Comparison of ENCODE assay signal across 29 mouse cellular contexts in genomic region chrX:93919017-93919416, GRCm38 (mm10). TPM values are rescaled to one million over a fixed set of nuclear protein-coding genes. Genes with fewer than 3 reads are reported as not detected.
DNase-seq lines count a peak whose midpoint lies in the region; ATAC-seq lines count a peak whose summit lies in the region.
"Had no signal": no experiment of that assay in that cellular context is flagged by ENCODE, and none has a peak within 500 bp of the region (broad histone marks: within the 10 kb centered on the region; RNA-seq: fewer than 3 reads in every experiment).

No protein-coding gene starts in this region.

- WGBS in hindbrain, embryonic 13.5 days, result 64% methylated on average over 3 of the region's 3 CpGs

- H3K4me1 ChIP-seq in hindbrain, embryonic 13.5 days (replicated peaks), result no peaks in the 10 kb centered on the region
- H3K4me1 ChIP-seq: embryonic facial prominence, embryonic 12.5 days; embryonic facial prominence, embryonic 15.5 days; heart, embryonic 10.5 days; heart, embryonic 13.5 days; hindbrain, embryonic 12.5 days had no signal

- no peaks in the 10 kb centered on the region for H3K36me3 ChIP-seq in hindbrain, embryonic 13.5 days
- H3K36me3 ChIP-seq: embryonic facial prominence, embryonic 12.5 days; embryonic facial prominence, embryonic 15.5 days; heart, embryonic 10.5 days; heart, embryonic 13.5 days; hindbrain, embryonic 12.5 days had no signal

- H3K4me2 ChIP-seq in hindbrain, embryonic 13.5 days, result no peak overlapping the region
- H3K4me2 ChIP-seq: embryonic facial prominence, embryonic 12.5 days; embryonic facial prominence, embryonic 15.5 days; heart, embryonic 13.5 days; hindbrain, embryonic 12.5 days had no signal

- no peak overlapping the region for H3K4me3 ChIP-seq in hindbrain, embryonic 13.5 days
- H3K4me3 ChIP-seq: embryonic facial prominence, embryonic 12.5 days; embryonic facial prominence, embryonic 15.5 days; gastrocnemius, adult 2 months; heart, adult 2 months; heart, embryonic 10.5 days; heart, embryonic 13.5 days; hindbrain, embryonic 12.5 days had no signal

- ATAC-seq in granulocyte monocyte progenitor cell, adult 5-6 weeks (replicated peaks; ENCODE audit: poor library complexity, severe bottlenecking), result peak; percentile 69
- peak; percentile 59; the same call in 1 of the 2 replicates for ATAC-seq in megakaryocyte progenitor cell, adult 5-6 weeks (replicated peaks; ENCODE audit: poor library complexity)
- no peak for ATAC-seq in hindbrain, embryonic 13.5 days (ENCODE audit: low FRiP score)
- ATAC-seq: activated CD4-positive, CD25-positive, alpha-beta regulatory T cell, adult 4 months; forebrain, embryonic 14.5 days; forebrain, postnatal 0 days; hindbrain, embryonic 16.5 days had no signal

- H3K9ac ChIP-seq in hindbrain, embryonic 13.5 days, result no peak overlapping the region
- H3K9ac ChIP-seq: embryonic facial prominence, embryonic 12.5 days; embryonic facial prominence, embryonic 15.5 days; forebrain, postnatal 0 days; heart, embryonic 13.5 days; hindbrain, embryonic 12.5 days had no signal

- peak; percentile 8 for DNase-seq in layer of hippocampus, adult 9-11 months
- no peak for DNase-seq in layer of hippocampus, postnatal 36 days
- no peak for DNase-seq in spleen, postnatal 10 days (ENCODE audit: low spot score in 2 of 2)
- no peak for DNase-seq in thymus, adult 18-20 months
- DNase-seq: adrenal gland, adult 8-10 months; adrenal gland, postnatal 25 days; cerebellum, adult 18-20 months; cerebellum, adult 9-10 months; cerebellum, postnatal 14 days; forebrain, postnatal 0 days; gastrocnemius, adult 2 months; gastrocnemius, postnatal 14 days; heart, adult 2 months; heart, postnatal 14 days had no signal

- no peak overlapping the region for H3K27ac ChIP-seq in hindbrain, embryonic 13.5 days
- H3K27ac ChIP-seq: embryonic facial prominence, embryonic 12.5 days; embryonic facial prominence, embryonic 15.5 days; gastrocnemius, adult 2 months; heart, adult 2 months; heart, embryonic 10.5 days; heart, embryonic 13.5 days; hindbrain, embryonic 12.5 days had no signal

- no peaks in the 10 kb centered on the region for H3K9me3 ChIP-seq in hindbrain, embryonic 13.5 days
- H3K9me3 ChIP-seq: embryonic facial prominence, embryonic 12.5 days; embryonic facial prominence, embryonic 15.5 days; heart, embryonic 10.5 days had no signal

- peaks cover 1% of the 10 kb centered on the region; the same call in 1 of the 2 replicates for H3K27me3 ChIP-seq in hindbrain, embryonic 13.5 days

RNA-seq across cellular contexts. Expression of gene AU015836, which starts 49.4 kb away (rescaled TPM):
- not detected for total RNA-seq in layer of hippocampus, postnatal 36 days (2021)
- total RNA-seq in granulocyte monocyte progenitor cell, adult 5-6 weeks (2014; fragmentation: Nextera tagmentation), result not detected in 2 replicates
- total RNA-seq in granulocyte monocyte progenitor cell, adult 5-6 weeks (2017), result not detected in 2 replicates
- not detected in 2 replicates for total RNA-seq in megakaryocyte progenitor cell, adult 5-6 weeks (2015)
- total RNA-seq in megakaryocyte progenitor cell, adult 5-6 weeks (2017), result not detected in 2 replicates
- not detected in 2 replicates for polyA plus RNA-seq in hindbrain, embryonic 13.5 days (2015; fragmentation: Nextera tagmentation; extraction: Ambion mirVana)
- total RNA-seq: adrenal gland, adult 8-10 months; adrenal gland, postnatal 25 days; forebrain, postnatal 0 days; gastrocnemius, adult 2 months; gastrocnemius, postnatal 14 days; gastrocnemius, postnatal 4 days; heart, adult 2 months; heart, postnatal 14 days; hematopoietic stem cell, adult 5-6 weeks had no signal
- polyA plus RNA-seq: activated CD4-positive, CD25-positive, alpha-beta regulatory T cell, adult 4 months; embryonic facial prominence, embryonic 15.5 days; forebrain, embryonic 11.5 days; forebrain, embryonic 14.5 days; forebrain, postnatal 0 days; heart, adult 2 months; heart, embryonic 13.5 days; heart, embryonic 16.5 days; hindbrain, embryonic 12.5 days; hindbrain, embryonic 16.5 days had no signal
